Mouse (Mus musculus): ENCODE measurements around the gene Pigc. TPM values are rescaled to one million over a fixed set of nuclear protein-coding genes. Genes with fewer than 3 reads are reported as not detected.

The Pigc gene
- total RNA-seq, 1 experiment from 2014 or later = 22.0 TPM

DNA sequence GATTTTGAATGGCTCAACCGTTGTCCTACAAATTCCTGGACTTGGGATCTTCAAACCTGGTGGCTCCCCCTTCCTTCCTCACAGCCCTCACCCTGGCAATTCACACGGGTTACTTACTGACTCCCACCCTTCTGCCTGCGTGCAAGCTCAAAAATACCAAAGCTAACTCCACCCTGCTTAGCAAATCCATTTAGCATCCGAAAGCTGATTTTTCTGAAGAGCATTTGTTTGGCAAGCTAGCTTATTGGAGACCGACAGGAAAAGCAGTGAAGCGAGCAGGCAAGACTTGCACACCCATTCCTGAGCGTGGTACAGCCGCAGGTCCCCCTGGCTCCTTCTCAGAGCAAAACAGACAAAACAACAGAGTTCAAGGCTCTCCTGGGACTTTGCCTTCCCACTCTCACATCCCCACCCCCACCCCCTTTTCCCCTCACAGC lies 39.7 kb downstream of the Pigc start:
- DNase-seq = no peak

DNA sequence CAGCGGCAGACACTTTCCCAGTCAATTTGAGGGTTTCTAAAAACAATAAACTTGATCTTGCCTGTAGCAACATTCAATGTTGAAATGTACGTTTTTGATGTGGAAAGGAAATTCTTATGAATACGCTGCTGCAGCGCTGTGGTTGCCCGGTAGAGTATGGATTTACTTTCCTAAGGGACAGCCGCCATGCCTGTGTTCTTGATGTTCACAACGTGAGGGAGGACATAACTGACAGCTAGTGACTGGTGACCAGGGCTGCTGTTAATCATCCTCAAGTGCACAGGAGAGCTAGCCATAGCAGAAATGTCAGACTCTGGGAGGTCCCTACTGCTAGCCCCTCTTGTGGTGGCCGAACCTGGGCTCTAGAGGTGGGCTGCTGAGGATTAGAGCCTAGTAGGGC lies 40.1 kb downstream of the Pigc start:
- DNase-seq = no peak

DNA sequence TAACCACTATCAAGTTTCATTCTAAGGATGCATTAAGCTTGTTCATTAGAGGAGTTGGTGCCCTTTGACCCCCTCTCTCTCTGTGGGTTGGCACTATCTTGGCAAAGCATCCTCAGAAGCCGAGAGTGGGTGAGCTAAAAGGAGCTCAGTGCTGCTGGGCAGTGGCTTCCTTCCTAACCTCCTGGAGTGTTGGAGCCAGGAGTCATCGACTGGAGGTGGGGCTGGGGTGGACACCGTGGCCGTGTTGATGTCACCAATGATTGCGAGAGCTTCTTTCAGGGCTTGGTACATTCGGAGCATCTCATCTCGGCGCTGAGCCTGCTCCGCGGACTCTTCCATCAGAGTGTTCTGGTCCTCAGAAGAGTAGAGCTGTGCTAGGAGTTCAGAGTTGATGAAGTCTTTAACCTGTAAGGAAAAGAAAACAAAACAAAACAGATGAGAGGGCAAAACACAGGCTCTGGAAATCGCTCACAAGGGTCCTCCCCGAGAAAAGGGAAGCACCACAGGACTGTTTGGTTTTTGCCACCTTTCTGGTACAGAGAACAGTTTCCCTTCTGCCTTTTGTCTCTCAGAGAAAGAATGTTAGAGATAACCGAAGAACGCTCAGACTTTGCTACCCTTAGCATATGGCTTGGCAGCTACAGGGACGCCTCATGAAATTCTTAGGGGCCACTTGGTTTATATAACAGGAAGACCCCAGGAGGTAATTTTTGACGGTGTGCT lies 42.7 kb downstream of the Pigc start:
- no peak for DNase-seq

DNA sequence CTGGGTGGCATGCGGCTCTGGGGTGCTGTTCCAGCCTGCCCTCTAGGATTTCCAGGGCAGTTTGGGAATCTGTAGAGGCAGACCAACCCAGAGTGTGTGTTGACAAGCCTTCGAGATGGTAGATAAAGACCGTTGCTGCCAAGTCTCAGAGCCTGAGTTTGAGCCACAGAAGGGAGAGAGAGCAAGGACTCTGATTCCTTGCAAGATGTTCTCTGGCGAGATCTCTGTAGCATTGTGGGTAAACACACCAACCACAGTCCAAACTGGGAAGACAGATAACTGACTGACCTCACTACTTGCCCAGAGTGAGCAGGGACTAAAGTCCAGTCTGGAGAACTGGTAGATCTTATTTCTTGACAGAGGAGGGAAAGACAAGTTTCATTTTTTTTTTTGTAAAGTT lies 44.6 kb downstream of the Pigc start:
- DNase-seq = no peak

DNA sequence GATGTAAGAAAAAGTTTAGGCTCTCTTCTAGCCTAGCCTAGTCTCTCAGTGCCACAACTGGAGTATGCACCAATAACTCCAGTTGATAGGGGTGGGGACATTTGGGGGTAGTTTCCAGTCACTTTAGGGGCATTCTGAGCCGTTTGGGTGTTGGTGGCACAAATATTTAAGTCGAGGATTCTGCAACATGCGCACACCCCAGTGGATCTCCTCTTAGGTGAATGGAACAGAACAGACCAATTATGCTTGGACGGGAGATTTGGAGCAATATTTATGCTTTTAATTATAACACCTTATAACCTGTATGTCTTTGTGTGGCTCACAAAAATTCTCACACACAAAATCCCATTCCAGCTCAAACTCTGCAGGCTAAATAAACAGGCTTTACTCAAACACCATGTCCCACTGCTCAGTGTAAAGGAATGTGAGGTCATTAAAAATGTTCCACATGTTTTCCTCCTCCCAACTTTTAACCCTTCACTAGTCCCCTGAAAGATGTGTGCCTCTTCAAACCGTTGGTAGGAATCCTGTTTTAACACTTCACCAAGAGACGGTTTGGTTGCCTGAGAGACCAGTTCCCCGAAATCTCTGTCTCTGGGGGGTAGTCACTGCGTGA lies 46.4 kb downstream of the Pigc start:
- DNase-seq = no peak

DNA sequence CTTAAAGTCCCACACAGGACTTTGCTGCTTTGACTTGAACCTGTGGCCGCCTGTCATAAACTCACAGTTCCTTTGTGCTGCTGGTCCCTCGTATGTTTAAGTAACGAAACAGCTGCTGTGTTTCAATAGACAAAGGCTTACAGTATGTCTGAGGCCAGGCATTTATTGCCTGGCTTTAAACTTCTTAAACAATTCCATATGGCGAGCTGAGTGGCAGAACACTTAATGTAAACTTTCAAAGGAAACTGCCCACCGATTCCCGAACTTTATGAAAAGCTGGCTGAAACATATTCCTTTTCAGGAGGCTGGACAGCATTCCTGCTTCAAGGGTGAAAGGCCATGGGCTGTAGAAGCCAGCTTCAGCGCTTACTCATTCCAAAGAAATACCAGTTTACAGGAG lies 48.0 kb downstream of the Pigc start:
- DNase-seq = no peak

DNA sequence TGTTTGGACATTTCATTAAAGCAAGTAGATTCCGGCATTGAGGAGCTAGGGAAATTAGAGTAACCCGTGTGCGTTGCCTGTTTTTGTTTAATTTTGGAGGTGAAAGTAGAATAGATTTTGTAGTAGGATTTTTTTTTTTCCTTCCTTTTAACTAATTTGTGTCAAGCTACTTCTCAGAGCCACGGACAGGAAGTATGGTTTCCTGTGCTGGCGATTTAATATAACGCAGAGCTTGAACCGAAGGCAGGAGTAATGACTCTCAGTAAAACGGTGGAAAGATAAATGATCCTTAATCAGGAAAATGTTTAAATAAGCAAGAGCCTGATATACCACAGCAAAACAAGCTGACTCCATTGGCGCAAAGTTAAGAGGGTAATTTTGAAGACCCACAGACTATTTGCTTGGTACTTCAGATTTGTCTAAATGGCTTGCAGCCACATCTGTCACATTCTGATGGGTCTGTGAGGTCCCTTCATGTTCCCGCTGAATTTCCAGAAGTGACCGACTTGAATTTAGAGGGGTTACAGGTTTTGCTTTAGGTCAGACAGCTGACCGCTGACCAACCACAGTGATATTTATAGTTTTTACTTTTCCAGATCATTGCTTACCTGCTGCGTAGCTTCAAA lies 49.1 kb downstream of the Pigc start:
- no peak for DNase-seq

DNA sequence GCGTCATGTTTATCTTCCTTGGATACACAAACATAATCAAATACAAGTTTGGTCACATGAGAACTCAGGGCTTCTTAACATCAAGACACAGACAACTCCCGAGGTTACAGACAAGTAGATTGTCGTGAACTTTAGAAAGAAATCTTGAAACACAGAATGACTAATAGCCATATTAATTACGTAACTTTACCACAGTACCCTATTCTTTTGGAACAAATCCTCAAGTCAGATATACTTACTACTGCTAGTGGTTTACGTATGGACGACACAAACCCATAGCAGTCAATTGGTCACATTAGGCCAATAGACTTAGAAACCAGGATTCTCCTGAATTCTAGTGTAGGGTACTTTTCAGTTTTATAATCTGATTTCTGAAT lies 49.6 kb downstream of the Pigc start:
- DNase-seq = no peak

DNA sequence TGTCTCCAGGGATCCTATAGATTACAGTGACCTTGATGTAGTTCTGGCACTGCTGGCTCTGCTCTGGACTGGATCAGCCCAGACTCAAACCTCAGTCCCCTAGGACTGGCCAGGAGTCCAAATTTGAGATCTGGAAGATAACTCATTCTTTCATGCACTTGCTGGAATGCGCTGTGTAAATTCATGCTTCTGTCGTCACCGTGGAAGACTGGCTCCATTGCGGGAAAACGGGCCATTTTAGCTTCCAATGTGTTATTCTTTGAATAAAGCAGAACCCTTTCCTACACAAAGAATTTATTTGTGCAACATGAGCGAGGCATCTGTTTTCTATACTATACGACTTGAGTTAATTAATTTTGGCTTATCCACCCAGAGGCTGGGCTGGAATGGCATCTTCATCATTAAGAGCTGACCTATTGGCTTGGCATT lies 51.3 kb downstream of the Pigc start:
- DNase-seq = no peak

DNA sequence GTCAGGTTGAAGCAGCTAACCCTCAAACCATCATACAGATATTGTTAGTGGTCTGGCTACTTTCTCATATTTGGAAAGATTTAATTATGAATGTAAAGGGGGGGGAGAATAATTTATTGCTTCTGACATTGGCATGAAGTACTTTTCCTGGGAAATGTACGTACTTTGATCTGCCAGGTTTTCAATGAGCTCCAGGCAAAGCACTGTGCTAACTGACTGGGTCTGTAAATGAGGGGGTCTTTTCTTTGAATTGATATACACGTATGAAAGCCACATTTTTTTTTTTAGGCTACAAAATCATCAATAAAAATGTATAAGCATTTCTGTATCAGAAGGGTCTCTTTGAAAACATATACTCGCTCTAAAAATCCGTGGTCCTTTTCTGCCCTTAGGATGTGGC lies 51.8 kb downstream of the Pigc start:
- no peak for DNase-seq

Other genes starting within 250 kb of the Pigc start
- not detected in 2 replicates for gene Fasl, start 180.7 kb upstream of the Pigc start, total RNA-seq (2021)
- gene Suco, start 92.5 kb upstream of the Pigc start, total RNA-seq (2021) = 42.4 and 46.8 TPM in 2 replicates
- gene 4930558K02Rik, start 10.4 kb downstream of the Pigc start, total RNA-seq (2021) = not detected in 2 replicates

Measured in adrenal gland, postnatal 25 days (tissue).